Mouse (Mus musculus): Measurements from ENCODE around the gene Cactin.

DNA sequence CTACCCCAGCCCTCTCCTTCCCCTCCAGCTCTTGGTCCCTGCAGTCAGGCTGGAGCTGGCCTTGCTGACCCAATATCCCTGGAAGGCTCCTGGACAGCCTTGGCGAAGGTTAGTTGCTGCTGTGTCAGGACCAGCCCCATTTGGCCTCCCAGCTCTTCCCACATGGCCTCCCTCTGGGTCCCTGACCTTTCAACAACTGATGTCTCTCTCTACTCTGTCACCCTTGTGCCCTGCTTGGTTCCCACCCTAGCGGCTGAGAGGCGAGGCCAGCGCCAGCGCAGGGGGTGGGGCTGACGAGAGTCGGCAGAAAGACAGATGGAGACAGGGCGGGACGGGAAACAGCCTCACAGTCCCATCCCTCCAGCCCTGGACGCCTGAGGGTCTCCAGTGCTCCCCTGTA is 7.5 kb downstream of the Cactin start, which contains the start of gene Tbxa2r:
- TF ChIP-seq CTCF (IDR thresholded peaks at IDR 0.05; ENCODE audit: low read depth) = peak; percentile 10; the same call in 1 of the 2 replicates
- no peak for TF ChIP-seq EP300 (IDR thresholded peaks at IDR 0.05; ENCODE audit: low read depth)

Measured in heart, postnatal 0 days (tissue).